Mouse (Mus musculus) liver, postnatal 0 days (tissue): Measurements from ENCODE around the gene Rxfp3.

Experiments
- CTCF ChIP-seq: sonication (generic); IDR thresholded peaks from 2 replicates; pipeline ENCODE4 v1.5.1; 2016; ENCODE audit warnings: antibody characterized with exemption, low read depth
- EP300 ChIP-seq: IDR thresholded peaks from 2 replicates; pipeline ENCODE4 v1.6.1; 2016; ENCODE audit warnings: antibody characterized with exemption, low read depth, mild to moderate bottlenecking

DNA sequence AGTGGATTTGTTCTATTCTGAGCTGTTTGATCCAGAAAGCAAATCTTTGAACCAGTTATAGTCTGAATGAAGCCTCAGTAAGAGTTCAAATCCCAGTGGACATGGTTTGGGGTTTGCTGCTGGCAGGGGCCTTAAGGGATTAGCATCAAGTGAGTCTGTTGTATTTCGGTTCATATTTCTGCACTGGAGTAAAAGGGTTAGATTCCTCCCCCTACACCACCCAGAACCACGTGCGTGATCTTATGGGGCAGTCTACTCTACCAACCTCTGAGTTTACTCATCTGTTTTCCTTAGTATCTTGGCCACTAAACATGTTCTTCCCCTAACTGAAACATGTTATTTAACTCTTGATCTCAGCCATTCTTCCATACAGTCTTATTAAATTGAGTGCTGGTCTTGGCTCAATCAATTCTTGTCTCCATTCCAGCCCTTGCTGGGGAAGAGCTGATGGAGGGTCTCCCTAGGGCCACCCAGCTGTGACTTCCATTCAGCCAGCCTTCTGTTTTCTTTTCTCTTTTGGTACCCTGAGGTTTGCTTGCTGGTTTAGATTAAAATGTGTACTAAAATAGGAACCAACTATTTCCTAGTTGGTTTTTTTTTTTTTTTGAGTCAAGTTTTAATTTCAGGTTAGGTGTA is 38.1 kb upstream of the Rxfp3 start:
- no peak for TF ChIP-seq CTCF
- no peak for TF ChIP-seq EP300
